Mouse (Mus musculus): ENCODE measurements around the gene Mrpl51. TPM values are rescaled to one million over a fixed set of nuclear protein-coding genes. Genes with fewer than 3 reads are reported as not detected.

Gene Mrpl51
- 244 and 300 TPM in 2 replicates for polyA plus RNA-seq (2015; fragmentation: Nextera tagmentation; extraction: Ambion mirVana)

DNA sequence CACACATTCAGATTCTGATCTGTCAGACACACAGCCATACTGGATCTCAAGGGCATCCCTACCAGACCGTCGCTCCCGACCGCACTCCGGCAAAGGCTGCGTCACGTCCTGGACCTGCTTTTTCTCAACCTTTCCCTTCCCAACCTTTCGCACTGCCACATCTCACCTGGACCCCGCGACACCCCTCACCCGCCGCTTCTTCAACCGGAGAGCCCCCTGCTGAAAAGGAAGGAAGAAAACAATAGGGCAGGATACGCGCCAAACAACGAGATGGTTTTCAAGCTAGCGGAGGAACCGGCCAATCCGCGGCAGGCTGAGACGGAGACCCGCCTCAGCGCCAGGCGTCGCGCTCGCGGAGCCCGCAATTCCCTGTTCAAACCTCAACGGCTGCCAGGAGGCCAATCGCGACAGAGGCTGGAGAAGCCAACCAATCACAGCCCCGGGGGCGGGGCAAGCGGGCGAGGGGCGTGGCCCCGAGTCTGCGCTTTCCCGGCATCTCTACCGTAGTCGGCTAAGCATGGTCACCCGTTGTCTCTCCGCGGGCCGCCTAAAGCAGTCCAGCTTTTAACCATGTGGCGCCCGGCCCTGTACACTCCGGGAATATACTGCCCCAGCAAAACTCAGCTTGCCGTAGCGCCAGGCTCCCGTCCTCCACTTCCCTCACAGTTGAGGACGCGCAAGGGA lies at the start of gene Mrpl51, which contains the start of gene Ncapd2:
Gene Mrpl51 (plus strand): TSS at position 470 of the 684 bp plus-strand sequence.
Gene Ncapd2 (minus strand): TSS at position 370 of the 684 bp plus-strand sequence.

DNA sequence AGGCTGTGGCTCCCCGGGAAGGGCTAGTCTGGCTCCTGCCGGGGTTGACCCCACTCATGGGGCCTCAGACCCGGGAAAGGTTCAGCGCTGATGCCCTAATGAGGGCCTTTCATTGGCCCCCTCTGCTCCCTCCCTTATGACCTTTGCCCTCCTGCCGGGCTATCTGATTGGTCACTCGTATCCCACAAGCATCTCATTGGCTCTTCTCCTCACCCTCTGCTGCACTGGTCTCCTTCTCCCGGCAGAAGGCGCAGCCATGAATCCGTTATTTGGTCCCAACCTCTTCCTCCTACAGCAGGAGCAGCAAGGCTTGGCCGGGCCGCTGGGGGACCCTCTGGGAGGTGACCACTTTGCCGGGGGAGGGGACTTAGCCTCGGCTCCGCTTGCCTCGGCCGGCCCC lies 46.6 kb upstream of the Mrpl51 start, which contains the start of gene Iffo1:
Gene Iffo1 (plus strand): TSS at position 241 of the 400 bp plus-strand sequence.

DNA sequence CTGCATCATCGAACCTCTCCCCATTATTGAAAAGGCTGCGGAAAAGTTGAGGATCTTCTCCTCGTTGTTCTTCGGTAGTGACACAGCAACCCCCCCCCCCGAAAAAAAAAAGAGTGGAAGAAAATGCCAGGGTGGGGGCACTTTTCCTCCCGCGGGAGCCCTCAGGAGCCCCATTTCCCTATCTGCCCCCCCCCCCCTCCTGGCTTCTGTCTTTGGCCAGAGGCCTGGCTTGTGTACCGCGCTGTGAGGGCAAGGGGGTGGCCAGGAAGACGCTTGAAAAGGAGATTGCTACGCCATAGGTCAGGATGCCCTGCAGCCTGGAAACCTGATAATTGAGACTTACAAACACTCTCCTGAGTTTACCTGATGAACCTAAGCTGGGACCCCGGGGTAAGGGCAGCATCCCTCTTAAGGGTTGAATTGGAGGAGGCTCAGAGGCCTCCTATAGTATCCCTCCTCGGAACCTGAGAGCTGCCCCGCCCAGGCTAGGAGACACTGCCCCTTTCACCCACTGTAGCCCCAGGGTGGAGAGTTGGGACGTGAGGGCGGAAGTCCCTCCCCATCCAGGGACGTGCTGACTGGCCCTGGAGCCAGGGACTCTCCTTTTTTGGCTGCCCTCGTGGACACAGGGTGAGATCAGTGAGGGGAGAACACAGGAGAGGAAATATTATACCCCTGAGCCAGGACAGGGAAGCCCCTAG lies 25.4 kb upstream of the Mrpl51 start, which contains the start of gene Gapdh:
Gene Gapdh (minus strand): TSS at position 417 of the 701 bp plus-strand sequence.

GRCm38 (mm10) chr6:125215148-125215954 lies 23.8 kb downstream of the Mrpl51 start, which contains the start of gene Vamp1:
TSS of gene Vamp1 (plus strand) at chr6:125215551.

DNA sequence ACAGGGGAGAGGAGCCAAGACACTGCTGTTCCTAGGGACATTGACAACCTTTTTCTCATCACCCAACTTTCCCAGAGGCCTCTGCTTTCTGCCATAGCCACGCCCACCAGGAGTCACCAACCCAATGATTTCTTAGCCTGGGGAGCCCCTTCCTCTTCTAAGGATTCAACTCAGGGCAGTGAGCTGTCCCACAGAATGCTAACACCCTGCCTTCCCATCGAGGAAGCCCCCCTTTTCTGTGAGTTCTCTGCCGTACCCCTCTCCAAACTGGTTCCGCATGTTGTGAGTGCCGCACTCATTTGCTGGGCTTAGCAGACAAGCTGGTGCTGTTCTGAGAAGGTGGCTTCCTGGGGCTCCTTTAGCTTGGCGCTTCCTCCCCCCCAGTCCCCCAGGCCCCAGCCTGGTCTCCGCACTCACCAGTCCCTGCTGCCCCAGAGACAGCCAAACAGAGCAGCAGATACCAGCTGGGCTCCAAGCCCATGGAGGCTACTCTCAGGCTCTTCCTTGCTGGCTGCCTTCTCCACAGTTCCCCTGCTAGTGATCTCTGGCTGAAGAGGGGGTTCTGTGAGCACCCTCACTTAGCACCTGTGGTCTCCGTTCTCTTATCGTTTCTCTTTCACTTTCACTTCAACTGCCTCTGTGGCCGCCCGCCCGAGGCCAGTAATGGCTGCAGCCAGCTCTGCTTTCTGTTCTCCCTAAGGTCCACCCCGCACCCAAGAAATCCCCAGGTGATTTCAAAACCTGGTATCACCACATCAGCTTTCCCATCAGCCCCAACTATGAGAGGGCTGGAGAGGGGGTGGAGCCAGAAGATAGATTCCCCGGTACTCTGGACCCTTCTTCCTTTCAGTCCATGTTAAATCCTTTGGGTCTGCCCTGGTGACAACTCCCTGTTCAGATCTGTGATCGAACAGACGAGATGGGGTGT lies 39.8 kb downstream of the Mrpl51 start, which contains the start of gene Tapbpl:
Gene Tapbpl (minus strand): TSS at position 744 of the 928 bp plus-strand sequence.

GRCm38 (mm10) chr6:125236782-125237181 lies 45.2 kb downstream of the Mrpl51 start, which contains the start of gene Cd27:
TSS of gene Cd27 (minus strand) at chr6:125237010.

Small RNA genes lying within 50 kb of the gene (microRNA-seq; reads per million reads assigned to microRNA genes)
- gene Mir3098 (ENCODE audit: borderline replicate concordance, insufficient number of aligned reads) (not detected), gene Mir8113 (ENCODE audit: borderline replicate concordance, insufficient number of aligned reads) (not detected)

Other genes with a start within 250 kb of the Mrpl51 start
- 134 and 179 TPM in 2 replicates for gene Cops7a, start 226.3 kb upstream of the Mrpl51 start, polyA plus RNA-seq (2015; fragmentation: Nextera tagmentation; extraction: Ambion mirVana)
- gene Pianp, start 195.1 kb upstream of the Mrpl51 start, polyA plus RNA-seq (2015; fragmentation: Nextera tagmentation; extraction: Ambion mirVana): 4.0 and 7.4 TPM in 2 replicates
- 6.6 and 10.5 TPM in 2 replicates for gene Zfp384, start 182.7 kb upstream of the Mrpl51 start, polyA plus RNA-seq (2015; fragmentation: Nextera tagmentation; extraction: Ambion mirVana)
- gene Ing4, start 152.0 kb upstream of the Mrpl51 start, polyA plus RNA-seq (2015; fragmentation: Nextera tagmentation; extraction: Ambion mirVana): 90.1 and 150 TPM in 2 replicates
- 3.2 and 3.4 TPM in 2 replicates for gene Acrbp, start 142.1 kb upstream of the Mrpl51 start, polyA plus RNA-seq (2015; fragmentation: Nextera tagmentation; extraction: Ambion mirVana)
- gene Lpar5, start 123.9 kb upstream of the Mrpl51 start, polyA plus RNA-seq (2015; fragmentation: Nextera tagmentation; extraction: Ambion mirVana): 0.37 and 0.96 TPM in 2 replicates
- gene Chd4, start 95.8 kb upstream of the Mrpl51 start, polyA plus RNA-seq (2015; fragmentation: Nextera tagmentation; extraction: Ambion mirVana): 41.4 and 42.5 TPM in 2 replicates
- 17.8 and 24.3 TPM in 2 replicates for gene Nop2, start 59.9 kb upstream of the Mrpl51 start, polyA plus RNA-seq (2015; fragmentation: Nextera tagmentation; extraction: Ambion mirVana)
- 14.3 and 19.4 TPM in 2 replicates for gene Iffo1, start 46.6 kb upstream of the Mrpl51 start, polyA plus RNA-seq (2015; fragmentation: Nextera tagmentation; extraction: Ambion mirVana)
- gene Gapdh, start 25.3 kb upstream of the Mrpl51 start, polyA plus RNA-seq (2015; fragmentation: Nextera tagmentation; extraction: Ambion mirVana): 886 and 1,355 TPM in 2 replicates
- 27.6 and 29.4 TPM in 2 replicates for gene Ncapd2, start 100 bp upstream of the Mrpl51 start, polyA plus RNA-seq (2015; fragmentation: Nextera tagmentation; extraction: Ambion mirVana)
- gene Vamp1, start 23.8 kb downstream of the Mrpl51 start, polyA plus RNA-seq (2015; fragmentation: Nextera tagmentation; extraction: Ambion mirVana): 5.4 and 12.5 TPM in 2 replicates
- 10.2 and 11.4 TPM in 2 replicates for gene Tapbpl, start 40.1 kb downstream of the Mrpl51 start, polyA plus RNA-seq (2015; fragmentation: Nextera tagmentation; extraction: Ambion mirVana)
- gene Cd27, start 45.2 kb downstream of the Mrpl51 start, polyA plus RNA-seq (2015; fragmentation: Nextera tagmentation; extraction: Ambion mirVana): 1.4 and 6.7 TPM in 2 replicates
- gene Tuba3a, start 94.2 kb downstream of the Mrpl51 start, polyA plus RNA-seq (2015; fragmentation: Nextera tagmentation; extraction: Ambion mirVana): not detected in 2 replicates
- 50.3 and 70.1 TPM in 2 replicates for gene Ltbr, start 122.1 kb downstream of the Mrpl51 start, polyA plus RNA-seq (2015; fragmentation: Nextera tagmentation; extraction: Ambion mirVana)
- 1.2 and 1.6 TPM in 2 replicates for gene Scnn1a, start 128.9 kb downstream of the Mrpl51 start, polyA plus RNA-seq (2015; fragmentation: Nextera tagmentation; extraction: Ambion mirVana)
- gene Tnfrsf1a, start 157.6 kb downstream of the Mrpl51 start, polyA plus RNA-seq (2015; fragmentation: Nextera tagmentation; extraction: Ambion mirVana): 86.6 and 158 TPM in 2 replicates
- 0.30 and 0.51 TPM in 2 replicates for gene Plekhg6, start 189.0 kb downstream of the Mrpl51 start, polyA plus RNA-seq (2015; fragmentation: Nextera tagmentation; extraction: Ambion mirVana)